Mouse (Mus musculus): ENCODE results near the gene Dtwd1. TPM values are rescaled to one million over a fixed set of nuclear protein-coding genes. Genes with fewer than 3 reads are reported as not detected.

Gene Dtwd1
- total and polyA plus RNA-seq, 2 experiments = 2.2 to 10.4 TPM

Other genes starting within 250 kb of the Dtwd1 start
- gene Fgf7, start 117.5 kb upstream of the Dtwd1 start, total RNA-seq (2014; rRNA removed) = 0.07 TPM in 1 of 2 replicates, not detected in the other
- gene Fgf7, start 117.5 kb upstream of the Dtwd1 start, polyA plus RNA-seq (2012; rRNA removed) = not detected in 2 replicates
- gene Fam227b, start 137 bp upstream of the Dtwd1 start, total RNA-seq (2014; rRNA removed) = not detected in 2 replicates
- not detected in 2 replicates for gene Fam227b, start 137 bp upstream of the Dtwd1 start, polyA plus RNA-seq (2012; rRNA removed)
- gene Gm17555, start 63.0 kb downstream of the Dtwd1 start, total RNA-seq (2014; rRNA removed) = not detected in 2 replicates
- gene Gm17555, start 63.0 kb downstream of the Dtwd1 start, polyA plus RNA-seq (2012; rRNA removed) = not detected in 2 replicates

Measured in liver, adult 2 months (tissue).